Mouse (Mus musculus) myocyte (in vitro differentiated cells): Measurements from ENCODE around the gene Crocc. TPM values are rescaled to one million over a fixed set of nuclear protein-coding genes. Genes with fewer than 3 reads are reported as not detected.

Experiments used
- H3K27me3 ChIP-seq: one replicate; pipeline ENCODE4 v1.6.1; 2011; ENCODE audit not compliant: control insufficient read depth, insufficient read depth, insufficient read length
- H3K36me3 ChIP-seq: one replicate; pipeline ENCODE4 v1.6.1; 2011; ENCODE audit not compliant: control insufficient read depth, insufficient read depth
- H3K4me2 ChIP-seq: one replicate; pipeline ENCODE4 v1.6.1; 2011; ENCODE audit warnings: low read depth, control low read depth
- H3K4me3 ChIP-seq: one replicate; pipeline ENCODE4 v1.5.1; 2011; ENCODE audit warnings: mild to moderate bottlenecking, control low read depth, moderate library complexity
- H3K79me2 ChIP-seq: one replicate; pipeline ENCODE4 v1.6.1; 2011; ENCODE audit not compliant: control insufficient read depth, insufficient read depth
- H3ac ChIP-seq: one replicate; pipeline ENCODE4 v1.6.1; 2011; ENCODE audit not compliant: control insufficient read depth, insufficient read length
- CEBPB ChIP-seq: IDR thresholded peaks from 2 replicates; pipeline ENCODE4 v1.6.1; 2011; ENCODE audit warnings: mild to moderate bottlenecking, moderate library complexity; ENCODE audit not compliant: poor library complexity, insufficient read depth, severe bottlenecking
- E2F4 ChIP-seq: IDR thresholded peaks from one replicate; pipeline ENCODE4 v1.6.1; 2011; ENCODE audit warnings: mild to moderate bottlenecking, control low read depth, moderate library complexity; ENCODE audit not compliant: insufficient read depth
- MAX ChIP-seq: IDR thresholded peaks from one replicate; pipeline ENCODE4 v1.6.1; 2011; ENCODE audit warnings: low read depth, mild to moderate bottlenecking, control low read depth
- MYOD1 ChIP-seq, 3 experiments: IDR thresholded peaks; one replicate each; pipeline ENCODE4 v1.6.1; 2011; ENCODE audit warnings: control low read depth in 2 of 3, low read depth in 2 of 3, mild to moderate bottlenecking in 2 of 3, moderate library complexity in 1 of 3; ENCODE audit not compliant: insufficient read length in 2 of 3, control insufficient read depth in 1 of 3
- MYOG ChIP-seq, 3 experiments: IDR thresholded peaks; one replicate each; pipeline ENCODE4 v1.6.1; 2011; ENCODE audit warnings: control low read depth in 2 of 3, low read depth in 2 of 3, mild to moderate bottlenecking in 2 of 3; ENCODE audit not compliant: insufficient read length in 2 of 3, control insufficient read depth in 1 of 3, insufficient read depth in 1 of 3
- POLR2A ChIP-seq: IDR thresholded peaks from one replicate; pipeline ENCODE4 v1.6.1; 2011; ENCODE audit warnings: low read depth, mild to moderate bottlenecking, control low read depth, moderate library complexity; ENCODE audit not compliant: insufficient read length
- POLR2AphosphoS2 ChIP-seq: IDR thresholded peaks from one replicate; pipeline ENCODE4 v1.6.1; 2011; ENCODE audit warnings: low read depth, control low read depth; ENCODE audit not compliant: insufficient read length
- REST ChIP-seq: IDR thresholded peaks from one replicate; pipeline ENCODE4 v1.6.1; 2011; ENCODE audit warnings: mild to moderate bottlenecking, control low read depth, moderate library complexity; ENCODE audit not compliant: insufficient read depth, insufficient read length
- SRF ChIP-seq: IDR thresholded peaks from one replicate; pipeline ENCODE4 v1.6.1; 2011; ENCODE audit warnings: low read depth; ENCODE audit not compliant: control insufficient read depth, insufficient read length
- TCF12 ChIP-seq: IDR thresholded peaks from one replicate; pipeline ENCODE4 v1.6.1; 2011; ENCODE audit warnings: mild to moderate bottlenecking, control low read depth; ENCODE audit not compliant: poor library complexity, insufficient read depth, severe bottlenecking
- TCF3 ChIP-seq: IDR thresholded peaks from one replicate; pipeline ENCODE4 v1.6.1; 2011; ENCODE audit warnings: low read depth, control low read depth; ENCODE audit not compliant: insufficient read length
- USF1 ChIP-seq: IDR thresholded peaks from one replicate; pipeline ENCODE4 v1.6.1; 2011; ENCODE audit warnings: low read depth, mild to moderate bottlenecking, control low read depth, moderate library complexity
- polyA plus RNA-seq: library from polyadenylated mRNA; unstranded; fragments of >200 nt; fragmentation: generic; extraction: Trizol; gene quantifications from one replicate; pipeline ENCODE4 v1.2.1, GENCODE M21; 2012; ENCODE audit warnings: missing spikeins

Gene Crocc
- polyA plus RNA-seq, 1 experiment = 3.9 TPM

- TF ChIP-seq POLR2AphosphoS2 = peak; percentile 92
- peak; percentile 93 for TF ChIP-seq POLR2A
- no peak for TF ChIP-seq SRF
- H3K4me2 ChIP-seq = peak within 1 kb of the TSS; percentile 92
Measured at GRCm38 (mm10) chr4:141077681-141078509, 17.5 kb upstream of the Crocc start, which contains the start of gene Necap2. Necap2 (minus strand) TSS chr4:141078357.

GRCm38 (mm10) chr4:141076761-141077506 is 16.6 kb upstream of the Crocc start:
- H3K36me3 ChIP-seq = no peaks in the 10 kb centered on the region
- no peak for TF ChIP-seq CEBPB
- TF ChIP-seq REST = no peak
- TF ChIP-seq E2F4 = no peak
- H3K27me3 ChIP-seq = no peaks in the 10 kb centered on the region
- H3K79me2 ChIP-seq = peaks cover 52% of the 10 kb centered on the region
- H3K4me2 ChIP-seq = peak overlapping the region; percentile 92
- H3ac ChIP-seq = peak overlapping the region; percentile 51
- peak overlapping the region; percentile 97 for H3K4me3 ChIP-seq

More at GRCm38 (mm10) chr4:141077681-141078509, 17.5 kb upstream of the Crocc start, which contains the start of gene Necap2:
- H3K4me3 ChIP-seq = peak within 1 kb of the TSS; percentile 97
- H3ac ChIP-seq = peak within 1 kb of the TSS; percentile 51
- H3K79me2 ChIP-seq = peaks cover 46% of the 10 kb centered on the region
- H3K27me3 ChIP-seq = no peaks in the 10 kb centered on the region
- H3K36me3 ChIP-seq = no peaks in the 10 kb centered on the region

- no peak overlapping the region for H3ac ChIP-seq
- no peak overlapping the region for H3K4me3 ChIP-seq
- peaks cover 57% of the 10 kb centered on the region for H3K79me2 ChIP-seq
- TF ChIP-seq CEBPB (no peak), MAX (no peak), POLR2A (no peak), TCF12 (no peak)
- H3K27me3 ChIP-seq = no peaks in the 10 kb centered on the region
- peaks cover 19% of the 10 kb centered on the region for H3K36me3 ChIP-seq
- H3K4me2 ChIP-seq = peak overlapping the region; percentile 18
Measured at GRCm38 (mm10) chr4:141074109-141074508, 13.8 kb upstream of the Crocc start.

GRCm38 (mm10) chr4:141073661-141074060 is 13.3 kb upstream of the Crocc start:
- Histone ChIP-seq H3K27me3 (no peaks in the 10 kb centered on the region), H3K79me2 (peaks cover 57% of the 10 kb centered on the region), H3K4me2 (peak overlapping the region; percentile 31), H3K4me3 (no peak overlapping the region), H3ac (no peak overlapping the region), H3K36me3 (peaks cover 23% of the 10 kb centered on the region)
- TF ChIP-seq E2F4 (no peak), POLR2AphosphoS2 (no peak), TCF12 (no peak), MYOD1 (IDR thresholded peaks at IDR 0.05; ENCODE audit: control insufficient read depth in 1 of 3, insufficient read length in 2 of 3, low read depth in 2 of 3) (peak in 1 of 3 experiments; percentile 19), USF1 (no peak), CEBPB (peak; percentile 89), POLR2A (peak; percentile 42), SRF (peak; percentile 45)

GRCm38 (mm10) chr4:141072502-141072901 is 12.2 kb upstream of the Crocc start:
- Histone ChIP-seq H3K4me3 (no peak overlapping the region), H3ac (no peak overlapping the region), H3K79me2 (peaks cover 51% of the 10 kb centered on the region), H3K36me3 (peaks cover 25% of the 10 kb centered on the region), H3K4me2 (no peak overlapping the region), H3K27me3 (no peaks in the 10 kb centered on the region)
- TF ChIP-seq MYOD1 (IDR thresholded peaks at IDR 0.05; ENCODE audit: control insufficient read depth in 1 of 3, insufficient read length in 2 of 3, low read depth in 2 of 3) (peak in 2 of 3 experiments; percentile 24 to 48), USF1 (no peak)

- Histone ChIP-seq H3K79me2 (peaks cover 23% of the 10 kb centered on the region), H3ac (no peak overlapping the region), H3K4me2 (no peak overlapping the region), H3K36me3 (peaks cover 32% of the 10 kb centered on the region), H3K27me3 (no peaks in the 10 kb centered on the region), H3K4me3 (no peak overlapping the region)
- no peak for TF ChIP-seq SRF
- TF ChIP-seq MYOD1 (IDR thresholded peaks at IDR 0.05; ENCODE audit: control insufficient read depth in 1 of 3, insufficient read length in 2 of 3, low read depth in 2 of 3) = no peak
- no peak for TF ChIP-seq TCF3
- no peak for TF ChIP-seq E2F4
- TF ChIP-seq USF1 = no peak
- TF ChIP-seq TCF12 = no peak
- TF ChIP-seq MAX = no peak
- TF ChIP-seq POLR2A = no peak
- no peak for TF ChIP-seq REST
- TF ChIP-seq POLR2AphosphoS2 = no peak
- TF ChIP-seq MYOG (IDR thresholded peaks at IDR 0.05; ENCODE audit: control insufficient read depth in 1 of 3, insufficient read depth in 1 of 3, insufficient read length in 2 of 3, low read depth in 2 of 3) = no peak
- no peak for TF ChIP-seq CEBPB
Measured at GRCm38 (mm10) chr4:141069731-141070130, 9.4 kb upstream of the Crocc start.
